In genomic region chr9:100605985-100606554, GRCm38 (mm10) we compare ENCODE assay signal across 8 mouse cellular contexts. TPM values are rescaled to one million over a fixed set of nuclear protein-coding genes. Genes with fewer than 3 reads are reported as not detected.
DNase-seq lines count a peak whose midpoint lies in the region; ATAC-seq and TF ChIP-seq lines count a peak whose summit lies in the region.

No protein-coding gene starts in this region.

- no peak overlapping the region for H3K4me2 ChIP-seq in kidney, embryonic 16.5 days (replicated peaks; ENCODE audit: low read depth, low read length)

- no peak for TF ChIP-seq POLR2A in brain, embryonic 14.5 days (IDR thresholded peaks at IDR 0.05; ENCODE audit: borderline replicate concordance, extremely low read depth, insufficient read depth, insufficient read length, poor library complexity, severe bottlenecking)

- no peaks in the 10 kb centered on the region for H3K4me1 ChIP-seq in kidney, embryonic 16.5 days (ENCODE audit: insufficient read depth, low read length)

- H3K9ac ChIP-seq in kidney, embryonic 16.5 days (replicated peaks; ENCODE audit: low read length) = no peak overlapping the region

- no peaks in the 10 kb centered on the region for H3K27me3 ChIP-seq in kidney, embryonic 16.5 days (ENCODE audit: insufficient read depth, low read length)

- intact Hi-C loops in left cerebral cortex, adult 2 months (cut with DNase I) = loop anchor here (2.0 to 5.0 kb wide), 2 partner anchors 34 to 45 kb away; partner anchors contain the start of gene Slc35g2

- peak; percentile 20 for DNase-seq in kidney, adult 11 months
- DNase-seq in MN1 (ENCODE audit: low spot score) = peak; percentile 93
- peak; percentile 78 for DNase-seq in brain, embryonic 14.5 days (ENCODE audit: low read depth)
- peak; percentile 35 to 46 for DNase-seq in left cerebral cortex, adult 2 months (ENCODE audit: extremely low spot score in 1 of 2, low spot score in 2 of 2)
- peak; percentile 37 for DNase-seq in right cerebral cortex, postnatal 25 days
- no peak for DNase-seq in B cell, adult 2 months
- DNase-seq in thymus, postnatal 4 days = no peak

- no peak for TF ChIP-seq CTCF in brain, embryonic 14.5 days (IDR thresholded peaks at IDR 0.05; ENCODE audit: borderline replicate concordance, extremely low read depth, insufficient read depth, insufficient read length)
- TF ChIP-seq CTCF in left cerebral cortex, adult 2 months (IDR thresholded peaks at IDR 0.05) = no peak; the same call in 1 of the 2 replicates

- ATAC-seq in kidney, embryonic 16.5 days (ENCODE audit: low FRiP score, low TSS enrichment) = no peak

- no peaks in the 10 kb centered on the region for H3K9me3 ChIP-seq in kidney, embryonic 16.5 days (ENCODE audit: low read length)

- H3K27ac ChIP-seq in kidney, embryonic 16.5 days (ENCODE audit: low read length) = no peak overlapping the region
- H3K27ac ChIP-seq in left cerebral cortex, adult 2 months = peak overlapping the region; percentile 29; the same call in 1 of the 2 replicates

- H3K36me3 ChIP-seq in kidney, embryonic 16.5 days (ENCODE audit: insufficient read depth, low read length) = no peaks in the 10 kb centered on the region

- WGBS in kidney, embryonic 16.5 days = 59% methylated on average over 7 of the region's 7 CpGs

- no peak overlapping the region for H3K4me3 ChIP-seq in kidney, embryonic 16.5 days (ENCODE audit: low read length)
- no peak overlapping the region for H3K4me3 ChIP-seq in left cerebral cortex, adult 2 months

RNA-seq across cellular contexts. Expression of gene Stag1, which starts 8.5 kb away (rescaled TPM):
- 32.1 and 43.4 TPM in 2 replicates for polyA plus RNA-seq in kidney, embryonic 16.5 days (2015; fragmentation: Nextera tagmentation; extraction: Ambion mirVana)
- 24.1 and 31.6 TPM in 2 replicates for polyA plus RNA-seq in brain, embryonic 14.5 days (2012; rRNA removed)
- 10 to 100 TPM; 65.0 to 66.2 TPM for total RNA-seq in left cerebral cortex, adult 2 months (2021)

RNA-seq across cellular contexts. Expression of gene Slc35g2, which starts 35.2 kb away (rescaled TPM):
- 5.6 and 6.0 TPM in 2 replicates for polyA plus RNA-seq in kidney, embryonic 16.5 days (2015; fragmentation: Nextera tagmentation; extraction: Ambion mirVana)
- polyA plus RNA-seq in brain, embryonic 14.5 days (2012; rRNA removed) = 6.8 and 7.5 TPM in 2 replicates
- total RNA-seq in left cerebral cortex, adult 2 months (2021) = 10 to 100 TPM; 19.4 to 23.0 TPM

Comparison
In these comparisons a context has a peak if more than half of its experiments do, and no peak if none do; other contexts are left out.
1. DNase-seq: peak in kidney, adult 11 months (single experiment), MN1 (single experiment), brain, embryonic 14.5 days (single experiment), left cerebral cortex, adult 2 months (2 of 2) and right cerebral cortex, postnatal 25 days (single experiment); none in B cell, adult 2 months (0 of 2) and thymus, postnatal 4 days (single experiment).